Mouse (Mus musculus) induced T-regulatory cell, adult 2 months (primary cell): ENCODE data around the gene Gtpbp1.

Source experiments
- DNase-seq: peaks from one replicate; pipeline ENCODE4 v3.0.0-alpha.2; 2012; ENCODE audit warnings: low read depth

Gtpbp1 gene

GRCm38 (mm10) chr15:79723439-79723838, 32.8 kb downstream of the Gtpbp1 start:
- DNase-seq: peak; percentile 72

DNA sequence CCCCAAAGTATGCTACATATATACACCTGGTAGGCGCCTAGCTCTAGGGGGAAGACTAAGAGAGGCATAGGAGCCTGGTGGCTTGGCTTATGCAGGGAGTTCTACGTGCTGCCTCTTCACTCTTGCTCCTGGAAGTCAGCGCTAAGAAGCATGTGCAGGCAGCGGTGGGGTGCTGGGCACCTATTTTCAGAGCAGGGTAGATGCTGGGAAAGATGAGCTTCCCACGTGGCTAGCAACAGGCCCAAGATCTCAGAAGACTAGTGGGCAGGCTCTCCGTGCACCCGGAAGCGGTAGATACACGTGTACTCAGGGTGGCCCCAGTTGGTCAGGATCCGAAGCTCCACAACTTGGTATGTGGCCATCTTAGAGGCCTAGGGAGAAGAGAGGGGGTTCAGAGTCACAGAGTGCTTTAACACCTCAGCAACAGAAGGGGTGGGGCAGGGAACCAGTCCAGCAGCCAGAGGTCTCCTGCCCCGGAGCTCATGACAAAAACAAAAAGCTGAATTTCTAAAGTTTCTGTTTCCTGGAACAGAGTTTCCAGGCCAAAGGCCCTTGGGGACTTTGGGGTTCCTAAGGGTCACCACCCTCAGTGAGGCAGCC, 34.6 kb downstream of the Gtpbp1 start:
- no peak for DNase-seq

DNA sequence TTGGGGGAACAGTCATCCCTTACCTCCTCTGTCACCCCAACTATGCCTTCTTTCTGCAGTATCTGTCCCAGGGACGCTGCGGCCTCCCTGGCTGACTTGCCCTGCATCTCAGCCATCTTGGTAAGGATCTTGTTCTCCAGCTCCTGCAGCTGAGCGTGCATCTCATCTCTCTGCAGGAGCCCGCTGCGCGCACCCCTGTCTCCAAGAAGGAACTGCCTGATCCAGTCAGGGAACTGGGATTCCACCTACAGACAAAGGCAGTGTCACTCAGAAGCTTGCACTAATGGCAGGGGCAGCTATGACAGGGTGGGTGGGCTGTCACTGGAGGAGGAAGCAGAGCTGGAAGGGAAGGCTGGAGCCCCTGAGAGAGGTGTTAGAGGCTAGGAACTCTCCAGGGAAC, 37.2 kb downstream of the Gtpbp1 start:
- DNase-seq: no peak

DNA sequence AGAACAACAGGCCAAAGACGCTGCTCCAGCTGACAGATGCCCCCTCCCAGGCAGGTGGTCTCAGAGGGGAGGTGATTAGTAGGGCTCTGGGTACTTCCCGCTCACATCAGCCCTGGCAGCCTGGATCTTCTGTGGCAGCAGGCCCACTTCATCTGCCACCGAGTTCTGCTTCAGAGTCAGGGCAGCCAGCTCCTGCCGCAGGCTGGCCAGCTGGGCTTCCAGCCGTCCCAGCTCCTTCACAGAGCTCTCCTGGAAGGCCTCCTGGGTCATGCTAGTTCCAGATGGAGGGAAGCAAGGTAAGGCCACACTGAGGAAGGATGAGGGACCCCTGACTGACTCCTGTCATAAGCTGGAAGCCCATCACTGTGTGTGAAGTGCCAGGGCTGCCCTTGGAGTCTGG, 37.7 kb downstream of the Gtpbp1 start:
- DNase-seq: no peak

DNA sequence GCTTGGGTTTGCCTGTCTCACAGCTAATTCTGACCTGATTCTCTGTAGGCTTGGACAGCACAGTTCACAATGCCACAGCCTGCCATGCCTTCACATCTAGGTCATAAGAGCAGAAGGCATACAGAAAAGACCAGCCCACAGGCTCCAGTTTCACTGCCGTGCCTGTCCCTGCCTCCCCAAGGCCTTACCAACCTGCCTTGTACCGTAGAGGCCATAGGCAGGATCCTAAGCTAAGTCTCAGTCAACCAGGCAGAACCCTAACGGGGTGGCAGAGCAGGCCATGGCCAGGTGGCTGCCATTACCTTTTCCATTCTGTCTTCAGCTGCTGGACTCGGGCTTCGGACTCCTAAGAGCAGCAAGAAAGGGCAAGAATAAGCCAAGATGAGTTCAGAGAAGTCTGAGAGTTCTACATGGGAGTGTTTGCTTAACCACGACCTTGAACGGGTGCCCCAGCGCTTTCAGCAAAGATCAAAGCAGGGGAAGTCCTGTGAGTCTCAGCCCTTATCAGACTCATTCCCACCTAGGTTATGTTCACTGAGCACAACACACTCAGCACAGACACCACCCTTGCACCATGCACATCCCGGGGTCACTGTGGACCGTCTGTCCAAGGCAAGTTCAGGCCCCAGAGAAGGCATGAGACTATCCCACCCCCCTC, 38.2 kb downstream of the Gtpbp1 start:
- DNase-seq: peak; percentile 67

DNA sequence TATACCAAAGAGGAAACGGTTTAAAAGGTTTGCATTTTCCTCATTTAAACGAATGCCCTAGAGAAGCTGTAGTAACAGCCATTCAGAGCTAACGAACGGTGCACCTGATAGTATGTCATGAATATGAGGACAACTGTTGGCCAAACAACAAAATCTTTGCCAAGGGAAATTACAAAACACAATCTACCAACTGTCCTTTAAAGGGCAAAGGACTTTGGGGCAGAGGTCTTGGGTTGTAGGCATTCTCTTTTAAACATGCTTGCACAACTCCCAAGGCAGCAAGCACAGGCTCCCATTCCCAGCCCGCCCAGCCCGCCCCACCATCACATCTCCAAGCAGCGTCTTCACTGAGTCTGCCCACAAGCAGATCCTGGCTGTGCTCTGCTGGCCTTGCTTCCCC, 40.9 kb downstream of the Gtpbp1 start:
- no peak for DNase-seq

GRCm38 (mm10) chr15:79733192-79733591, 42.5 kb downstream of the Gtpbp1 start:
- no peak for DNase-seq

DNA sequence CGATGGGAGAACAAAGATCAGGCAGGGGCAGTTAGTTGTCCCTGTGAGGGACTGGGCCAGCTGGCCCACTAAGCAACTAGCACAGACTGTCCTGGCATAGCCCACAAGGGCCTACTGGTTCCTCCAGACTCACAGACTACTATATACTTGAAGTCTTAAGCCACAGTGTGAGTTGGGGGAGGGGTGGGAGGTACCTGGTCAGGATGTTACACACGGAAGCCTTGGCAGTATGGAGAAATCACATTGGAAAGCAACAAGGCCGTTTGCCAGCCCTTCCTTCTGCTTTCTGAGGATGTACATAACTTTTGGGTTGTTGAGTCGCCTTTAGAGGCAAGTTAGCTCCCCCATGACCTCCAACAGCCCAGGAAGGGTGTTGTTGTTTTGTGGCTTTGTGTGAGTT, 43.0 kb downstream of the Gtpbp1 start:
- DNase-seq: no peak

DNA sequence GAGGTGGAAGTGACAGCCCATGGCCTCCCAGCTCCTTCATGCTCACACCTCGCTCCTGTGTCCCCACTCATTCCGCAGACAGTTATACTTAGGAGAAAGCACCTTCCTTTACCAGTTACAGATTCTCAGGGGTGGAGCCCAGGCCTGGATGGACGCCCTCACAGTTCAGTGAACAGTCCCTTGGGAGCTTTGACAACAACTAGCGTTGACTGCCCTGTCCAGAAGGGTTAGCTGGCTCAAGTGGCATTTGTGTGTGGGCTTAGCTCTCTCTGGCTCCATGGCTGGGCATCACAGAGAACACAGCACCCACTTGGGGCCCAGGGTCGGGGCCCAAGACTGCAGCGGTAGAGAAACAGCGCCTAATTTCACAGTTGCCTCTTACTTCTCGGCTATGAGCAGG, 43.7 kb downstream of the Gtpbp1 start:
- DNase-seq: no peak

GRCm38 (mm10) chr15:79740739-79741138, 50.1 kb downstream of the Gtpbp1 start:
- peak; percentile 84 for DNase-seq

GRCm38 (mm10) chr15:79741173-79741858, 50.7 kb downstream of the Gtpbp1 start:
- peak; percentile 87 for DNase-seq

DNA sequence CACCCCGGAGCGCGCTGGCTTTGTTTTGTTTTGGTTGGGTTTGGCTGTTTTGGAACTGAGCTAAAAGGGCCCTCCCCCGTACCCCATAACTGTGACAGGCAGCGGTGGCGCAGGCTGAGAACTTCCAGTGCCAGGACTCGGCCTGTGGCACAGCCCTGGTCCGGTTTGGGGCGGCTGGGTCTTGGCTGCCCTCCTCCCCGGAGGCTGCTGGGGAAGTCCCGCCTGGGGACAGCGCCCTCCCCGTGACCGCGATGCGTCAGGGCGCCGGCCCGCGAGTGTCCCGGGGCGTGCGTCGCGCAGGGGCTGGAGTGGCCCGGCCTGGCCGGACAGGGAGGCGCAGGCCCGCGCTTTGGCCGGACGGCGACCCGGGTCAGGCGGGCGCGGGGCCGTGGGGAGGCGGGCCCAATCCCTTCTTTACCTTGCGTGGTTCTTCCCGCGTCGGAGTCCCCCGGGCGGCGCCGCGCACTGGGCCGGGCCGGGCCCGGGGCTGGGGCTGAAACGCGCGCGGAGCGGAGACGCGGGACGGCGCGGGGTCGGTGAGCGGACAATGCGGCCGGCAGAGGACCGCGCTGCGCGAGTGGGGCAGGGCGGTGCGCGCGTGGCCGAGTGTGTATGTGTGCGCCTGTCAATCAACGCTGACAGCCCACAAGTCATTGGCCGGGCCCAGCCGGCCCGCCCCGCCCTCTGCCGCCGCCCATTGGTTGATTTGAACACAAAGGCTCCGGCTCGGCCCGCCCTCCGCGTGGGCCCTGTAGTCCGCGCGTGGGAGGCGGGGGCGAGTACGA, 51.5 kb downstream of the Gtpbp1 start, which contains the start of gene Sun2:
Gene Sun2 (minus strand): TSS at position 616 of the 785 bp plus-strand sequence.
- peak; percentile 93 for DNase-seq

GRCm38 (mm10) chr15:79742706-79743023, 52.0 kb downstream of the Gtpbp1 start:
- no peak for DNase-seq

DNA sequence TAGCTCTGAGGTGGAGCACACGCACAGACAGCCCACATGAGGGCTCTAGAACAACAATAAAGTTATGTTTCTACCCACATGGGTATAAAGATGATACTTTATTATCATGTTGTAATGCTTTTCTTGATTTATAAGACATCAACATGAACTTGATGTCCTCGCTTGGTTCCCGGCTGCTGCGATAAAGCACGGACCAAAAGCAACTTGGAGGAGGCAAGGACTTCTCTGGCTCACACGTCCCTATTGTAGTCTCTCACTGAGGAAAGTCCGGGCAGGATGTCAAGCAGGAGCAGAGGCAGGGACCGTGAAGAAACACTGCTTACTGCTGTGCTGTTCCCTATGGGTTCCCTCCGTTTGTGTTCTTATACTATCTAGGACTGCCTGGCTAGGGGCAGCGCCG, 53.4 kb downstream of the Gtpbp1 start:
- DNase-seq: no peak

- DNase-seq: no peak
Observed at GRCm38 (mm10) chr15:79744742-79745141, 54.1 kb downstream of the Gtpbp1 start.

DNA sequence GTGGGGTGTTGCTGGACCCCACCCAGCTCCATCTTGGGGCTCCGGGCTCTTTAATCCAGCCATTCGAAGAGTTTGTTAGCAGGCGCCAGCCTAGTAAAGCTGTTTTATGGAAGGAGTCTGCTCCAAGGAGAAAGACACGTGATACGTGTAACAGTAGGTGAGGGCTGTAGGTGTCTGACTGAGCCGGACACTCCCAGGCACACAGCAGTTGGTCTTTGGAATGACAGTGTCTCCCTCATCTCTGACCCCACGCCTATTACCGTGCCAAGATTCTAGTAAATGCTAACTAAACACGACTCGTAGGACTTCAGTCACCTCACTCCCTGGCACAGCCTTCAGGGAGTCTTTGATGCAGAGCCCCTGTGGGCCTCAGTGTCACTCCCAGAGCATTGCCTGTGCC, 54.7 kb downstream of the Gtpbp1 start:
- no peak for DNase-seq

- DNase-seq: no peak
Observed at GRCm38 (mm10) chr15:79745883-79746282, 55.2 kb downstream of the Gtpbp1 start.

DNA sequence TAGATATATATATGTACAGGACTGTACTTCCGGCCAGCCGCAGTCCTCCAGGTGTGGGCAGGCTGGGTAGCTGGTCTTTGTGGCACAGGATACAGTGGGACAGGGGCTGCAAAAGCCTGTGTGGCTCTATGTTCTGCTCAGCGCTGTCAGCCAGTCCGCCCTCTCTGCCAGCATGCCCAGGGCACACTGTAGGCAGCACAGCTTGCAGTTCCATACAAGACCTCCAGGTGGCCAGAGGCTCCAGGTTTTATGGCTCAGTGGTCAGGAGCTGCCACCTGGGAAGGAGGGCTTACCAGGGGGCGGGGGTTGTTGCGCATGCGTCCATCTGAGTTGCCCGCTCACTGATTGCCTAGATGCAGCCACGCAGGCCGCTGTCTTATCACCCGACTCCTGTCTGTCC, 57.4 kb downstream of the Gtpbp1 start:
- DNase-seq: peak; percentile 65

DNA sequence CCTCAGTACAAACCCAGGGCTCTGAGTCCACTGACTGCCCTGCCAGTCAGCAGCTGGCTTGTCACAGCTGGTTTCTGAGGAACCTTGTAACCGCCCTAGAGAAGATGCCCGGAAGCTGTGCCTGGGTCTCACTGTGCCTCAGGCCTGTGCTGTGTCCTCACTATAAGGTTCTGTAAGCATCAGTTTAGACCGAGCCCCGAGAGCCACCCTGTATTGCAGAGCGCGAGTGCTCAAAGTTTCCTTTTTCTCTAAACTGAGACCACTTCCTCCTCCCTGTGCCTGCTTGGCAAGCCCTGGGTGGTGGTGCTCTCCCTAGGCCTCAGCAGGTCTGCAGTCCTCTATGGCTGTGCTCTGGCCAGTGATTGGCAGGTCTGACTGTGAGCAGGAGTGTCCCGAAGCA, 58.5 kb downstream of the Gtpbp1 start:
- DNase-seq: no peak

DNA sequence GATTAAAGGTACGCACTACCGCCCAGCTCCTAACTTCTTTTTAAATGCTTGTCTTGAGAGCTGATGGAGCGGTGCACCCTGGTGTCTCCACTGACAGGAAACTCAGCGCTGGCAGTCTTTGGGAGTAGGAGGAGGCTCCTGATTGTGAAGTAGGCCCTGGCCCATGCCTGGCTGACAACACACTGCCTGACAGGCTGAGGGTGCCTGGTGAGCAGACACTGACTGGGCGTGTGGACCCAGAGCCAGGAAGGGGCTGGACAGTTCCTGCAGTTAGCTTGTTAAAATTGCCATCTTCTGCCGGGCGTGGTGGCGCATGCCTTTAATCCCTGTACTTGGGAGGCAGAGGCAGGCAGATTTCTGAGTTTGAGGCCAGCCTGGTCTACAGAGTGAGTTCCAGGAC, 59.6 kb downstream of the Gtpbp1 start:
- DNase-seq: no peak

- DNase-seq: no peak
Observed at GRCm38 (mm10) chr15:79751772-79752171, 61.1 kb downstream of the Gtpbp1 start.

DNA sequence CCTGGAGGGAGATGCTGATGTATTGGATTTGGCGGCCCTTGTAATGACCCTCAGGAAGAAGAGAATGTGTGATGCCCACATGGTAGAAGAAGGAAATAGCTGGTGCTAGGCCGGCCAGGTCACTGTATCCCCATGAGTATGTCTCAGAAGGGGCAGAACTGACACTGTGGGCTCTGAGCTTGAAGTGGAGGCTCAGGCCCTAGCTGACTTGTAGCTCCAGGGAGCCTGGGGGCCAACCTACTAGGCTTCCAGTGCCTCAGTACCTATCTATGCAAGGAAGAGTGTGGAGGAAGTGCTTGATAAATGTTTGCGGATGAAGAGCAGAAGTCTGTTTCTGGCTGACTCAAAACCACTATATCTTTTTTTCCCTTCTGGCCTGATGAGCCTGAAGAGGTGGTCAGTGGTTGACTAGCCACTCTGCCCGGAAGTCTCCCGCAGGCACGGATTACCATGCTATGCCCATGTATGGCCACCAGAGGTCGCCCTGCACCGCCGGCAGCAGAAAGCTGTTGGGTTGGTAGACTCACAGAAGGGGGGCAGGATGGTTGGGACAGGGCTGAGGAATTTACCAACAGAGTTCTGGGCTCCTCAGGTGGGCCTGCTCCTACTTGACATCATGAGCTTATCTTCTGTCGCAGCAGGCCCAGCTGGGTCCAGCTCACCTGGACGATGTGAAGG, 62.2 kb downstream of the Gtpbp1 start:
- DNase-seq: peak; percentile 78
